Mouse (Mus musculus): ENCODE results near the gene Csrnp3.

DNA sequence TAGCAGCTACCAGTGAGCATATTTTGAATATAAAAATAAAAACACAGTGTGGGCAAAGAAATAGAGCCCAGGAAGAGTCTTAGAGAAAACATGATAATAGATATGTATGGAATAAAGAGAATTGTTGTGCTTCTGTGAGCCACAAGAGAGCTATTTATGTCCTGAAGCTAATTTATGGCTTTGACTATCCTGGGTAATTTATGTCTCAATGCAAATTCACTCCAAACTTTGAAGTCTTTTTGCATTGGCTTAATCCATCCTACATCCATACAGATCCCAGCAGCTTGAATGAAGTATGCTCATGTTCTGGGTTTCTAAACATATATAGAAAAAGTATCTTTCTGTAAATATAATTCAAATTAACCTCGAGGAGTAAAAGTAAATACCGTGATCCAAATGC, 88.5 kb downstream of the Csrnp3 start:
- TF ChIP-seq POLR2A (IDR thresholded peaks at IDR 0.05; ENCODE audit: borderline replicate concordance, extremely low read depth, low read depth, low read length) (no peak), CTCF (IDR thresholded peaks at IDR 0.05; ENCODE audit: insufficient read depth, low read length) (no peak)
